Mouse (Mus musculus) testis, adult 2 months (tissue): ENCODE measurements around the gene Olfr509. TPM values are rescaled to one million over a fixed set of nuclear protein-coding genes. Genes with fewer than 3 reads are reported as not detected.
"Not testable (repeated sequence)": the region's sequence is repeated elsewhere in the genome, so short reads cannot be mapped to it uniquely, and the experiment has no call there.

Source experiments
- H3K27ac ChIP-seq: fragments of 200-500 bp; 2 replicates; pipeline ENCODE4 v1.5.1; 2012; ENCODE audit warnings: low read depth, low read length; ENCODE audit not compliant: control insufficient read depth, insufficient read depth
- H3K27me3 ChIP-seq: fragments of 200-500 bp; 2 replicates; pipeline ENCODE4 v1.6.1; 2012; ENCODE audit warnings: mild to moderate bottlenecking, low read length, moderate library complexity; ENCODE audit not compliant: control insufficient read depth, insufficient read depth
- H3K36me3 ChIP-seq: fragments of 200-500 bp; 2 replicates; pipeline ENCODE4 v1.6.1; 2012; ENCODE audit warnings: mild to moderate bottlenecking, low read length; ENCODE audit not compliant: control insufficient read depth, insufficient read depth
- H3K4me1 ChIP-seq: fragments of 200-500 bp; 2 replicates; pipeline ENCODE4 v1.6.1; 2012; ENCODE audit warnings: low read length; ENCODE audit not compliant: control insufficient read depth, insufficient read depth
- H3K4me3 ChIP-seq: fragments of 200-500 bp; 2 replicates; pipeline ENCODE4 v1.5.1; 2012; ENCODE audit warnings: low read depth, mild to moderate bottlenecking, low read length, moderate library complexity, mixed read lengths; ENCODE audit not compliant: control insufficient read depth
- CTCF ChIP-seq: fragments of 200-500 bp; IDR thresholded peaks from 2 replicates; pipeline ENCODE4 v1.5.1; 2012; ENCODE audit warnings: low read depth, mild to moderate bottlenecking, inconsistent platforms, low read length, moderate library complexity; ENCODE audit not compliant: control insufficient read depth, insufficient read depth, insufficient replicate concordance
- POLR2A ChIP-seq: fragments of 200-500 bp; IDR thresholded peaks from 2 replicates; pipeline ENCODE4 v1.6.1; 2012; ENCODE audit warnings: low read depth, mild to moderate bottlenecking, inconsistent platforms, low read length, moderate library complexity; ENCODE audit not compliant: control insufficient read depth
- polyA plus RNA-seq: library from polyadenylated mRNA; depleted of rRNA; stranded (reverse); fragments of >200 nt; gene quantifications from 2 replicates; pipeline ENCODE4 v1.2.3, GENCODE M21; 2012; rRNA removed

The Olfr509 gene
- polyA plus RNA-seq, 1 experiment, result not detected

DNA sequence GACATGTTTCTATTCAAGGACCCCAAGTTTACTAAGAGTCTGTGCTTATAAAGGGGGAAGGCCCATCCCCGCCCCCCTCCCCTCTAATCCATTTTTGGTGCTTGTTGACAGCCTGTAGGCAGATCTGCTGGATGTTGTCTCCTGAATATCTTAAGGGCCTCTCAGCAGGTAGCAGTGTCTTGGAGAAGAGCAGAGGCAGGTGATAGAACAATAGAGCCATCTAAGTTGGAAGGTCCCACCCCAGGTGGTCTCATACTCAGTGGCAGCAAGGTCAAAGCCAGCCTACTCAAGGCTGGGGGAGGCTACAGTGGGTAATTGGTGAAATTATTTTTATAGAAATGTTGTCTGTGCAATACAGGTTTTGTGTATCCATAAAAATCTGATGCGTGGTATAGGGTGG is 37.6 kb downstream of the Olfr509 start:
- H3K27me3 ChIP-seq, result no peaks in the 10 kb centered on the region
- no peaks in the 10 kb centered on the region for H3K4me1 ChIP-seq
- TF ChIP-seq POLR2A, result no peak
- TF ChIP-seq CTCF, result no peak
- H3K4me3 ChIP-seq, result no peak overlapping the region
- no peaks in the 10 kb centered on the region for H3K36me3 ChIP-seq
- H3K27ac ChIP-seq, result no peak overlapping the region

DNA sequence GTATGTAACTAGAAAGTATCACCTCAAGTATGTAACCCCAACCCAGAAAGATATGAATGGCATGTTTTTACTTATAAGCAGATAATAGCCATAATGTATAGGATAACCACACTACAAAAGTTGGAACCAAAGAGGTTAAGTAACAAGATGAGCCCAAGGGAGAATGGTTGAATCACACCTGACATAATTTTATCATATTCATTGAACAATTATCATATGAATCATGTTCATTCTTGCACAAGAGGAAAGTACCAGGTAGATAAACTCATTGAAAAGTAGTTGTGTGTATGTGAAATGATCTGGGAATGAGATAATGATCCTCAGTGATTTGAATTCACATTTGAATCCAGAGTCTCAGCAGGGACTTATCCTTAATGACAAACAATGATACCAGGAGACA is 41.2 kb downstream of the Olfr509 start, which contains the start of gene Olfr506:
Olfr506 (plus strand) TSS at position 301 of the 400 bp plus-strand sequence.
- Histone ChIP-seq H3K4me3 (no peak within 1 kb of the TSS), H3K27me3 (no peaks in the 10 kb centered on the region)

DNA sequence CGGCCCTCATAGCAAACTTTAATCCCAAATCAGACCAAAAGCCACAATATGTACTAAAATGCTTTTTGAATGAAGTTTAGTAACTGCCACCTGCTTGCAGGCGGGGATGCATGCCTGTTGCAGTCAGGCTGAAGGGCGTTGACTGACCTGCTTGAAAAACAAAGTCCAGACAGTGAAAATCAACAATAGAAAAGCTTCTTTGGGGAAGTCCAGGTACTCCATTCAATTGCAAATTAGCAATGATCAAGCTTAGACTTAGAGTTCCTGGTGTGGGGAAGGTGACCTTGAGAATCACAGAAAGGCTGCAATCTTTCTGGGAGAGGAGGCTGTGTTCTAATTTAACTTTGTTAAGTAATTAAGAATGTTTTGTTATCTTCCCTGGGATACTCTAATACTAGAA is 49.8 kb downstream of the Olfr509 start:
- not testable (repeated sequence) for H3K36me3 ChIP-seq, H3K4me1 ChIP-seq, H3K27me3 ChIP-seq, H3K27ac ChIP-seq, H3K4me3 ChIP-seq

More for the DNA sequence above, 41.2 kb downstream of the Olfr509 start, which contains the start of gene Olfr506:
- H3K4me1 ChIP-seq, result no peaks in the 10 kb centered on the region
- H3K27ac ChIP-seq, result no peak within 1 kb of the TSS
- TF ChIP-seq CTCF, result no peak
- TF ChIP-seq POLR2A, result no peak
- H3K36me3 ChIP-seq, result no peaks in the 10 kb centered on the region

Other genes starting within 250 kb of the Olfr509 start
- not detected in 2 replicates for gene Olfr497, start 231.5 kb downstream of the Olfr509 start, polyA plus RNA-seq
- gene Olfr498, start 186.6 kb downstream of the Olfr509 start, polyA plus RNA-seq, result not detected in 2 replicates
- not detected in 2 replicates for gene Olfr502, start 126.8 kb downstream of the Olfr509 start, polyA plus RNA-seq
- gene Olfr503, start 107.4 kb downstream of the Olfr509 start, polyA plus RNA-seq, result not detected in 2 replicates
- not detected in 2 replicates for gene Olfr504, start 86.1 kb downstream of the Olfr509 start, polyA plus RNA-seq
- not detected in 2 replicates for gene Olfr506, start 41.1 kb downstream of the Olfr509 start, polyA plus RNA-seq
- gene Olfr507, start 30.1 kb downstream of the Olfr509 start, polyA plus RNA-seq, result not detected in 2 replicates
- gene Olfr508, start 21.9 kb downstream of the Olfr509 start, polyA plus RNA-seq, result not detected in 2 replicates
- not detected in 2 replicates for gene Olfr510, start 14.5 kb upstream of the Olfr509 start, polyA plus RNA-seq
- gene Olfr512, start 61.4 kb upstream of the Olfr509 start, polyA plus RNA-seq, result 0.10 and 0.12 TPM in 2 replicates
- gene Olfr513, start 99.1 kb upstream of the Olfr509 start, polyA plus RNA-seq, result not detected in 2 replicates
- not detected in 2 replicates for gene Olfr514, start 174.1 kb upstream of the Olfr509 start, polyA plus RNA-seq
- not detected in 2 replicates for gene Olfr516, start 198.6 kb upstream of the Olfr509 start, polyA plus RNA-seq
- gene Olfr517, start 220.5 kb upstream of the Olfr509 start, polyA plus RNA-seq, result not detected in 2 replicates
- gene Olfr518, start 233.1 kb upstream of the Olfr509 start, polyA plus RNA-seq, result not detected in 2 replicates
- gene Olfr519, start 242.5 kb upstream of the Olfr509 start, polyA plus RNA-seq, result not detected in 2 replicates